Mouse (Mus musculus): ENCODE measurements at regions not wholly inside any gene's neighbourhood (a gene's known extent, or its start where the extent isn't known, plus 50 kb on each side); places are given as distances from the start of the nearest gene placed in this dataset.
A peak's percentile ranks its signal among the peaks of the same experiment; 100 is the strongest.

- H3K9ac ChIP-seq (ENCODE audit: low read length): no peak overlapping the region
- WGBS: 48% methylated on average over 4 of the region's 4 CpGs
- H3K9me3 ChIP-seq (ENCODE audit: control insufficient read depth, low read length): no peaks in the 10 kb centered on the region
- no peak overlapping the region for H3K4me2 ChIP-seq (ENCODE audit: low read depth, low read length, severe bottlenecking)
- ATAC-seq (replicated peaks; ENCODE audit: low FRiP score) (0 out of 2 replicates have a peak, but pooled peaks have one; percentile 18), DNase-seq (ENCODE audit: low spot score) (no peak)
- no peak overlapping the region for H3K4me3 ChIP-seq (ENCODE audit: low read depth, low read length)
- H3K27me3 ChIP-seq (ENCODE audit: control insufficient read depth, insufficient read depth, low read length): no peaks in the 10 kb centered on the region
- H3K4me1 ChIP-seq (replicated peaks; ENCODE audit: control insufficient read depth, insufficient read depth, low read length): no peaks in the 10 kb centered on the region
- H3K27ac ChIP-seq (ENCODE audit: low read depth, low read length): no peak overlapping the region
- no peaks in the 10 kb centered on the region for H3K36me3 ChIP-seq (ENCODE audit: control insufficient read depth, insufficient read depth, low read length)
These were observed 237.5 kb upstream of the Zic3 start for GRCm38 (mm10) chrX:57784959-57785358.

GRCm38 (mm10) chrX:57787615-57788014, 234.9 kb upstream of the Zic3 start:
- no peak overlapping the region for H3K9ac ChIP-seq (ENCODE audit: low read length)
- DNase-seq (ENCODE audit: low spot score): no peak
- H3K9me3 ChIP-seq (ENCODE audit: control insufficient read depth, low read length): no peaks in the 10 kb centered on the region
- 75% methylated on average over 1 of the region's 1 CpGs for WGBS
- H3K27me3 ChIP-seq (ENCODE audit: control insufficient read depth, insufficient read depth, low read length): no peaks in the 10 kb centered on the region
- H3K4me3 ChIP-seq (ENCODE audit: low read depth, low read length): no peak overlapping the region
- no peaks in the 10 kb centered on the region for H3K4me1 ChIP-seq (replicated peaks; ENCODE audit: control insufficient read depth, insufficient read depth, low read length)
- no peak overlapping the region for H3K4me2 ChIP-seq (ENCODE audit: low read depth, low read length, severe bottlenecking)
- H3K27ac ChIP-seq (ENCODE audit: low read depth, low read length): no peak overlapping the region
- ATAC-seq (replicated peaks; ENCODE audit: low FRiP score): no peak
- H3K36me3 ChIP-seq (ENCODE audit: control insufficient read depth, insufficient read depth, low read length): no peaks in the 10 kb centered on the region

- 28% methylated on average over 6 of the region's 6 CpGs for WGBS
- Histone ChIP-seq H3K27me3 (ENCODE audit: control insufficient read depth, insufficient read depth, low read length) (no peaks in the 10 kb centered on the region), H3K4me2 (ENCODE audit: low read depth, low read length, severe bottlenecking) (peak overlapping the region; percentile 8; the same call in 1 of the 2 replicates), H3K9ac (ENCODE audit: low read length) (no peak overlapping the region), H3K9me3 (ENCODE audit: control insufficient read depth, low read length) (no peaks in the 10 kb centered on the region), H3K27ac (ENCODE audit: low read depth, low read length) (peak overlapping the region; percentile 66), H3K4me3 (ENCODE audit: low read depth, low read length) (no peak overlapping the region), H3K36me3 (ENCODE audit: control insufficient read depth, insufficient read depth, low read length) (no peaks in the 10 kb centered on the region), H3K4me1 (replicated peaks; ENCODE audit: control insufficient read depth, insufficient read depth, low read length) (peaks cover 6% of the 10 kb centered on the region; the same call in 1 of the 2 replicates)
- ATAC-seq (replicated peaks; ENCODE audit: low FRiP score) (peak; percentile 90), DNase-seq (ENCODE audit: low spot score) (peak; percentile 65)
These were observed 224.5 kb upstream of the Zic3 start for GRCm38 (mm10) chrX:57797956-57798355.

GRCm38 (mm10) chrX:57798394-57798793, 224.1 kb upstream of the Zic3 start:
- H3K9me3 ChIP-seq (ENCODE audit: control insufficient read depth, low read length): no peaks in the 10 kb centered on the region
- H3K9ac ChIP-seq (ENCODE audit: low read length): no peak overlapping the region
- 39% methylated on average over 3 of the region's 3 CpGs for WGBS
- peak; percentile 76 for ATAC-seq (replicated peaks; ENCODE audit: low FRiP score)
- DNase-seq (ENCODE audit: low spot score): no peak
- H3K27ac ChIP-seq (ENCODE audit: low read depth, low read length): peak overlapping the region; percentile 66
- H3K4me2 ChIP-seq (ENCODE audit: low read depth, low read length, severe bottlenecking): peak overlapping the region; percentile 8; the same call in 1 of the 2 replicates
- H3K4me1 ChIP-seq (replicated peaks; ENCODE audit: control insufficient read depth, insufficient read depth, low read length): peaks cover 6% of the 10 kb centered on the region; the same call in 1 of the 2 replicates
- no peak overlapping the region for H3K4me3 ChIP-seq (ENCODE audit: low read depth, low read length)
- no peaks in the 10 kb centered on the region for H3K36me3 ChIP-seq (ENCODE audit: control insufficient read depth, insufficient read depth, low read length)
- no peaks in the 10 kb centered on the region for H3K27me3 ChIP-seq (ENCODE audit: control insufficient read depth, insufficient read depth, low read length)

GRCm38 (mm10) chrX:57798869-57799268, 223.6 kb upstream of the Zic3 start:
- H3K27ac ChIP-seq (ENCODE audit: low read depth, low read length): no peak overlapping the region
- no peak for ATAC-seq (replicated peaks; ENCODE audit: low FRiP score)
- H3K27me3 ChIP-seq (ENCODE audit: control insufficient read depth, insufficient read depth, low read length): no peaks in the 10 kb centered on the region
- no peaks in the 10 kb centered on the region for H3K9me3 ChIP-seq (ENCODE audit: control insufficient read depth, low read length)
- 25% methylated on average over 2 of the region's 2 CpGs for WGBS
- no peak for DNase-seq (ENCODE audit: low spot score)
- H3K36me3 ChIP-seq (ENCODE audit: control insufficient read depth, insufficient read depth, low read length): no peaks in the 10 kb centered on the region
- H3K4me1 ChIP-seq (replicated peaks; ENCODE audit: control insufficient read depth, insufficient read depth, low read length): peaks cover 6% of the 10 kb centered on the region; the same call in 1 of the 2 replicates
- no peak overlapping the region for H3K4me2 ChIP-seq (ENCODE audit: low read depth, low read length, severe bottlenecking)
- no peak overlapping the region for H3K9ac ChIP-seq (ENCODE audit: low read length)
- no peak overlapping the region for H3K4me3 ChIP-seq (ENCODE audit: low read depth, low read length)

Data from forebrain, embryonic 11.5 days (tissue).